Mouse (Mus musculus) heart, adult 2 months (tissue): ENCODE results near the gene Lamp1. TPM values are rescaled to one million over a fixed set of nuclear protein-coding genes. Genes with fewer than 3 reads are reported as not detected.

ENCODE experiments used
- DNase-seq, 2 experiments: peaks; one replicate each; pipeline ENCODE4 v3.0.0; 2021
- H3K27ac ChIP-seq: fragments of 200-600 bp; 2 replicates; pipeline ENCODE4 v1.8.1; 2022
- H3K27me3 ChIP-seq: fragments of 200-500 bp; 2 replicates; pipeline ENCODE4 v1.6.1; 2012; ENCODE audit warnings: mild to moderate bottlenecking, low read length, inconsistent platforms, mixed read lengths; ENCODE audit not compliant: control insufficient read depth, insufficient read depth
- H3K36me3 ChIP-seq: fragments of 200-500 bp; 2 replicates; pipeline ENCODE4 v1.6.1; 2012; ENCODE audit warnings: low read length, inconsistent platforms; ENCODE audit not compliant: control insufficient read depth, insufficient read depth
- H3K4me1 ChIP-seq: fragments of 200-500 bp; 2 replicates; pipeline ENCODE4 v1.6.1; 2011; ENCODE audit warnings: low read length; ENCODE audit not compliant: control insufficient read depth, insufficient read depth
- H3K4me3 ChIP-seq: fragments of 200-600 bp; 2 replicates; pipeline ENCODE4 v1.8.1; 2022
- H3K79me2 ChIP-seq: fragments of 200-500 bp; replicated peaks from 2 replicates; pipeline ENCODE4 v1.6.1; 2012; ENCODE audit warnings: mild to moderate bottlenecking, inconsistent platforms, low read length, moderate library complexity, mixed read lengths; ENCODE audit not compliant: control insufficient read depth, insufficient read depth
- H3K9ac ChIP-seq: fragments of 200-500 bp; 2 replicates; pipeline ENCODE4 v1.6.1; 2012; ENCODE audit warnings: low read depth, mild to moderate bottlenecking, control low read depth, inconsistent platforms, low read length, mixed read lengths
- CTCF ChIP-seq: fragments of 200-600 bp; IDR thresholded peaks from 2 replicates; pipeline ENCODE4 v1.8.1; 2022; ENCODE audit warnings: antibody characterized with exemption, mild to moderate bottlenecking, moderate library complexity
- EP300 ChIP-seq: fragments of 200-500 bp; IDR thresholded peaks from 2 replicates; pipeline ENCODE4 v1.6.1; 2011; ENCODE audit warnings: low read depth, low read length, control low read depth; ENCODE audit not compliant: insufficient read depth
- POLR2A ChIP-seq: fragments of 200-500 bp; IDR thresholded peaks from 2 replicates; pipeline ENCODE4 v1.6.1; 2011; ENCODE audit warnings: mild to moderate bottlenecking, low read depth, low read length, control low read depth; ENCODE audit not compliant: insufficient read depth
- WGBS: fragments of 180-500 bp; shearing (Covaris S2); methylation state at CpG from one replicate; pipeline ENCODE4 v1.1.7; 2018; 5-methylcytosine and 5-hydroxymethylcytosine counted together
- intact Hi-C: fragments of 180-260 bp; cut with DNase I; formaldehyde crosslinking; loops from one replicate; pipeline ENCODE4 v1.15.1; 2025
- polyA plus RNA-seq: library from polyadenylated mRNA; depleted of rRNA; stranded (reverse); fragments of >200 nt; gene quantifications from 2 replicates; pipeline ENCODE4 v1.2.3, GENCODE M21; 2012
- total RNA-seq, 2 experiments: library from RNA; stranded (reverse); gene quantifications; 2 replicates each; pipeline ENCODE4 v1.2.3; 2021

Gene Lamp1
- total and polyA plus RNA-seq, 3 experiments, result 406 to 462 (median 437) TPM

GRCm38 (mm10) chr8:13208627-13209355, 49.8 kb downstream of the Lamp1 start:
- no peaks in the 10 kb centered on the region for H3K79me2 ChIP-seq
- H3K4me1 ChIP-seq, result peaks cover 6% of the 10 kb centered on the region
- WGBS, result 19% methylated on average over 6 of the region's 6 CpGs
- DNase-seq, result peak; percentile 54 to 75
- H3K27me3 ChIP-seq, result no peaks in the 10 kb centered on the region
- H3K4me3 ChIP-seq, result no peak overlapping the region
- peak overlapping the region; percentile 18; the same call in 1 of the 2 replicates for H3K9ac ChIP-seq
- H3K36me3 ChIP-seq, result no peaks in the 10 kb centered on the region
- H3K27ac ChIP-seq, result peak overlapping the region; percentile 84
- 0 out of 2 replicates have a peak, but pooled peaks have one; percentile 48 for TF ChIP-seq EP300
- no peak for TF ChIP-seq POLR2A
- peak; percentile 70 for TF ChIP-seq CTCF
- intact Hi-C loops, result loop anchor here (5.0 to 10.0 kb wide), 3 partner anchors 54 to 311 kb away; partner anchors contain the start of genes Cul4a, Lamp1 and Pcid2

DNA sequence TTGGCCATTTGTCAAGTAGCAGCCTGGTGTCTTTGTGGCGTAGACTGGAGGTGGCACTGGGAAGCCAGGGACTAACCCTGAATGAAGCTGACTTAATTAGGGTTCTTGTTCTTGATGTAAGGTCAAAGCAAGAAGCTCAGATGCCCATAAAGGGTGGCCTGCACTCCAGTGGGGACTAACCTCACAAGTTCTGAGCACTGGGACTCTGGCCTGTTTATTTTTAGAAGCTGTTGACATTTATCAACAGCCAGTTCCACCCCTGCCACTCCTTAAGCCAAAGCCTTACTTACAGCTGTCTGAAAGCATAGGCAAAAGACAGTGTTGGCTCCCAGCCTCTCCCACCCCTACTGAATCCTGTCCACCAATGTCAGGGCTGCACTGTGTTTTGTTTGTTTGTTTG, 50.8 kb downstream of the Lamp1 start:
- Histone ChIP-seq H3K27ac (peak overlapping the region; percentile 84), H3K79me2 (no peaks in the 10 kb centered on the region), H3K4me1 (peaks cover 6% of the 10 kb centered on the region), H3K9ac (0 out of 2 replicates have a peak overlapping the region, but pooled peaks have one; percentile 3), H3K4me3 (no peak overlapping the region), H3K27me3 (no peaks in the 10 kb centered on the region), H3K36me3 (no peaks in the 10 kb centered on the region)
- intact Hi-C loops, result loop anchor here (5.0 to 10.0 kb wide), 3 partner anchors 55 to 312 kb away; partner anchors contain the start of genes Cul4a, Lamp1 and Pcid2
- WGBS, result 40% methylated on average over 1 of the region's 1 CpGs
- DNase-seq, result peak; percentile 38 to 59
- TF ChIP-seq EP300, result no peak
- 0 out of 2 replicates have a peak, but pooled peaks have one; percentile 25 for TF ChIP-seq POLR2A
- TF ChIP-seq CTCF, result no peak

DNA sequence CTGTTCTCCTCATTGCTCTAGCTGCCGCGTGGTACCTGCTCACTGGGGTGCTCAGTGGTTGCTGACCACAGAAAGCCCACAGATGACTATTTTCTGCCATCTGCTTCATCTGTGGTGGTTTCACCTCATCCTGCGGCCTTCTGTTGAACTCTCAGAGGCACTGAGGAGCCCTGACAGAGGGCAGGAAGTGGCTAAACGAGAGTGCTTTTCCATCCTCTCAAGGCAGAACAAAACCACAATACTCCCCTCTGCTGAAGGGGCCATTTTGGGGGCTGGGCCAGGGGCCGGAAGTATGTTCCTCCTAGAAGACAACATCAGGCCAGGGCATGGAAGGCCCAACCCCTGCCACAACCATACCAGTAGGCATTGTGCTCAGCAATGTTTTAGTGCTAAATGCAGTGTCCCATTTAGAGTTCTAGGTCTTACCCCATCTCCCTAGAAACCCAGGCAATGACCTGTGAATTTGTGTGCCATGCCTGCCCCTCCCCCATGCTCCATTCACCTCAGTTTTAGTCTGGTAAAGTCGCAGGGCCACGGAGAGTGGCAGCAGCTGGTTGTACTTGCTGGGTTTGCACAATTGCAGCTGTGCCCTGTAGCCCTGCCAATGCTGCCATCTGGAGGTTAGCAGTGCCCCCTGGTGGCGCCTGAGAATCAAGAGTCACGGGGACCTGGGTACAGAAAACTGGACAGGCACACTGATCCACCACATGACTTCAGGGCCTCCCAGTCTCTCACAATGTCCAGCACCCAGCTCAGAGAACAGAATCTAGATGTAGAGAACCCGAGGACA, 54.7 kb downstream of the Lamp1 start:
- Histone ChIP-seq H3K27ac (peak overlapping the region; percentile 5; the same call in 1 of the 2 replicates), H3K9ac (no peak overlapping the region), H3K4me1 (peaks cover 6% of the 10 kb centered on the region), H3K79me2 (no peaks in the 10 kb centered on the region), H3K27me3 (no peaks in the 10 kb centered on the region), H3K4me3 (no peak overlapping the region), H3K36me3 (no peaks in the 10 kb centered on the region)
- DNase-seq, result peak; percentile 87 to 88
- intact Hi-C loops, result loop anchor here (1.0 to 2.0 kb wide), 3 partner anchors 41 to 235 kb away; partner anchors contain the start of gene Adprhl1
- TF ChIP-seq CTCF (peak; percentile 85), POLR2A (no peak), EP300 (peak; percentile 84; the same call in 1 of the 2 replicates)
- 22% methylated on average over 10 of the region's 10 CpGs for WGBS

DNA sequence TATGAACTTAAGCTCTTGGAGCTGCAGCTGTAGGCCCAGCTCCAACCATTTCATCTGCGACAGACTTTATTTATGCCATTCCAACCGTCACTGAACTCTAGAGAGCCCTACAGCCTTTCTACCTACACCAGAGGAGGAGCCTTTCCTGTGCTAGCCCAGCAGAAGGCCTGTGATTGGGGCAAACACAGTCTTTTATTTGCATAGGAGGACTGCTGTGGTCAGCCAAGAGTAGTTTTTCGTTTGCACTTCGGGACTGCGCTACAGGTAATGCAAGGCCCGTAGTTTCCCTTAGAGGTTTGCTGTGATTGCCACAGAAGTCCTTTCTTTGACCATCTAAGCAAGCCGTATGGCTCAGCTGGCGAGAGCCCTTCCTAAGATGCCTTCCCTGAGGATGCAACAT, 57.4 kb downstream of the Lamp1 start:
- Histone ChIP-seq H3K36me3 (no peaks in the 10 kb centered on the region), H3K4me3 (no peak overlapping the region), H3K27ac (no peak overlapping the region), H3K9ac (no peak overlapping the region), H3K27me3 (no peaks in the 10 kb centered on the region), H3K79me2 (no peaks in the 10 kb centered on the region), H3K4me1 (peaks cover 3% of the 10 kb centered on the region; the same call in 1 of the 2 replicates)
- intact Hi-C loops, result no loop called here
- 67% methylated on average over 8 of the region's 8 CpGs for WGBS
- TF ChIP-seq POLR2A (no peak), EP300 (no peak), CTCF (no peak)
- DNase-seq, result no peak

DNA sequence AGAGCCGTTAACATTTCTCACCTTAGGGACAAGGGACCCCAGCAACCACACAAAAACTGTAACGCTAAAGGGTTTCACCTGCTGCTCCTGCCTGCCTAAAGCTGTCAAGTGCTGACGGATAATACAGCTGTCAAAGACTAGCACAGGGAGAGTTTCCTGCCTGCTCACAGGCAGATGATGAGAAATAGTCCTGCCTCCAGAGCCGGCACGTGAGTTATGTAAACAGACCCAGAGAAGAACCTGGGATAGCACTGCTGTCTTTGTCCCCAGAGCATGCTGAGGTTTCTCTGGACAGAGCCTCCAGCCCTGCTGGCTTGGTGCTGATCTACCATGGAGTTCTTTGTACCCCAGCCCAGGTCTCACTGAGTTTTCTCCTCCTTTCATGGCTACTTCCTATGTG, 58.1 kb downstream of the Lamp1 start:
- no peak for TF ChIP-seq CTCF
- TF ChIP-seq POLR2A, result no peak
- peaks cover 3% of the 10 kb centered on the region; the same call in 1 of the 2 replicates for H3K4me1 ChIP-seq
- WGBS, result 43% methylated on average over 5 of the region's 5 CpGs
- H3K9ac ChIP-seq, result no peak overlapping the region
- H3K27me3 ChIP-seq, result no peaks in the 10 kb centered on the region
- no peaks in the 10 kb centered on the region for H3K79me2 ChIP-seq
- H3K4me3 ChIP-seq, result no peak overlapping the region
- intact Hi-C loops, result no loop called here
- no peak overlapping the region for H3K27ac ChIP-seq
- no peak for DNase-seq
- no peaks in the 10 kb centered on the region for H3K36me3 ChIP-seq
